Mouse (Mus musculus) frontal cortex, postnatal 10 days (tissue): ENCODE data around the gene Hoxc11.

Experiments used
- DNase-seq, 2 experiments: peaks; one replicate each; pipeline ENCODE4 v3.0.0; 2022; ENCODE audit warnings: low spot score in 2 of 2, mixed read lengths in 1 of 2

Gene Hoxc11

DNA sequence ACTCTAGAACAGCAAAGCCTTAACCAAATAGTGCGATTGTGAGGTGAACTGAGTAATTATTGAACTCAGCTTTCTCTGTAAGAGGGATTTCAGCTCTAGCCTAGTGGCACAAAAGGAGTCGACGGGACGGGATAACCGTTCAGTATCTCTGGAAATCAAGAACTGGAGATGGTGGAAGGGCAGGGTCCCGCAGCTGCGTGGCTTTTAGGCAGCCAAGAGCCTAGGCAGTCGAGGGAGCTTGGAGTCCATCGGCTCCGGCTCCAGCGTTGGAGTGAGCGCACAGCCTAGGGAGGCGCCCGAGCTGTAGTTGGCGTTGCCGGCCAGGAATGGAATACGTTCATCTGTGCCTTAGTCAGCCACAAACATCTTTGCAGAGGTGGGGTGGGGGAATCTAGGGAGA is 51.1 kb downstream of the Hoxc11 start:
- DNase-seq, result no peak

DNA sequence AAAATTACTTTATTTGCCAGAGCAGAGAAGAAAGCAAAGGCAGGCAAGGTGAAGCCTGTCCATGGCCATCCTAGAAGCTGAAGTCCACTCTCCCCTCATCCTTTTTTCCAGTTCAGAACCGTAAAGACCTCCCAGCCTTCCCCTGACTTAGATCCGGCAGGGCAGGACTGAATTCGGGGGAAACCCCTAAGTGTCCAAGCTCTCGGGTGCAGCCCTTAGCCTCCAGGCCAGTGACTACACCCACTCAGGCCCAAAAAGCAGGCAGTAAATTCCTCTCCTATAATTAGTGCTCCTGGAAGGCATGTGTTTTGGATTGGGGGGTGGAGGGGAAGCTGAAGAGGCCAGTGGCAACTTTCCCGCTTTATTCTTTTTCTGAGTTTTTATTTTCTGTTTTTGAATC is 51.6 kb downstream of the Hoxc11 start:
- DNase-seq, result no peak

DNA sequence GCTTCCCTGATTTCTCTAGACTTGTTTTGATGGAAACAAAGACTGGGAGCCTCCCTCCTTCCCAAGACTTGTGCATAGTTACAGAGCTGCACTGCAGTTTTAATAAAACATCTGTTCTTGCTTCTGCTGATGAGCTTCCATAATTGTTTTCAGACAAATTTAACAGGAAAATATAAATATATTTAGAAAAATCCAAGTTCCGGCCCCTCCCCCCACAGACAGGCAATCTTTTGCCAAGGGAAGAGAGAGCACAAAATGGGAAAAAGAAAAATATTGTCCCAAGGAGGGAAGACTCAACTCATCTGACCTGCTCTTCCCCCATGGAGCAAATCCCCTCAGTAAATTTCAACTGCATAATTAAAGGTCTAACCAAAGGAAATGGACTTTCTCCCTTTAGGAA is 52.1 kb downstream of the Hoxc11 start:
- no peak for DNase-seq
